Mouse (Mus musculus): ENCODE measurements around the gene Angptl1.

DNA sequence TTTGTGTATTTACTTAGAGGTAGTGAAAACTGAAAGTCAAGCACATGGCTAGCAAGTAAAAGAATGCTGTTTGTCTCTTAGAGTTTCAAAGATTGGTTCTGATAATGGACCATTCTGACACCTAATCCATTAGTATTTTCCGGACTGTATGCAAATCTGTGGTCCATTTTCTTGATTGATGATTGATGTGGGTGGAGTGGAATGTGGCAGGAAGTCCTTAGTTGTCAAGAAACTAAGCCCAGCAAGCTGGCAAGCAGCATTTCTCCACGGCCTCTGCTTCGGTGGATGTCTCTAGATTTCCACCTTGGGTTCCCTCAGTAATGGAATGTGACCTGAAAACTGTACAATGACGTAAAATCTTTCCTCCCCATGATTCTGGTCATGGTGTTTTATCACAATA, 32.3 kb downstream of the Angptl1 start:
- no peak for TF ChIP-seq CTCF (IDR thresholded peaks at IDR 0.05; ENCODE audit: low read depth)
- TF ChIP-seq EP300 (IDR thresholded peaks at IDR 0.05; ENCODE audit: low read depth) = no peak

Measured in liver, embryonic 14.5 days (tissue).